Mouse (Mus musculus) hindbrain, embryonic 16.5 days (tissue): ENCODE measurements around the gene Prpf8. TPM values are rescaled to one million over a fixed set of nuclear protein-coding genes. Genes with fewer than 3 reads are reported as not detected.
A peak's percentile ranks its signal among the peaks of the same experiment; 100 is the strongest.

Source experiments
- ATAC-seq: fragments of 200-750 bp; cut with Nextera tagmentation; 2 replicates; pipeline ENCODE4 v1.8.0; 2017; ENCODE audit warnings: moderate TSS enrichment, moderate library complexity
- H3K27ac ChIP-seq: fragments of 300-500 bp; sonication (generic); 2 replicates; pipeline ENCODE4 v1.5.1; 2014; ENCODE audit warnings: low read depth, mild to moderate bottlenecking, control low read depth, low read length, moderate library complexity
- H3K27me3 ChIP-seq: fragments of 300-500 bp; sonication (generic); replicated peaks from 2 replicates; pipeline ENCODE4 v1.6.1; 2014; ENCODE audit warnings: low read length; ENCODE audit not compliant: control insufficient read depth, insufficient read depth
- H3K36me3 ChIP-seq: fragments of 300-500 bp; sonication (generic); 2 replicates; pipeline ENCODE4 v1.6.1; 2014; ENCODE audit warnings: mild to moderate bottlenecking, low read length, moderate library complexity, mixed read lengths; ENCODE audit not compliant: control insufficient read depth, insufficient read depth
- H3K4me1 ChIP-seq: fragments of 300-500 bp; sonication (generic); 2 replicates; pipeline ENCODE4 v1.6.1; 2014; ENCODE audit warnings: low read depth, low read length; ENCODE audit not compliant: control insufficient read depth, insufficient read depth
- H3K4me2 ChIP-seq: fragments of 300-500 bp; sonication (generic); 2 replicates; pipeline ENCODE4 v1.6.1; 2014; ENCODE audit warnings: mild to moderate bottlenecking, low read length, control low read depth, moderate library complexity
- H3K4me3 ChIP-seq: fragments of 300-500 bp; sonication (generic); 2 replicates; pipeline ENCODE4 v1.5.1; 2014; ENCODE audit warnings: mild to moderate bottlenecking, low read length, control low read depth, moderate library complexity
- H3K9ac ChIP-seq: fragments of 300-500 bp; sonication (generic); 2 replicates; pipeline ENCODE4 v1.6.1; 2014; ENCODE audit warnings: low read depth, mild to moderate bottlenecking, control low read depth, low read length, moderate library complexity
- H3K9me3 ChIP-seq: fragments of 300-500 bp; sonication (generic); 2 replicates; pipeline ENCODE4 v1.6.1; 2014; ENCODE audit warnings: mild to moderate bottlenecking, low read length, moderate library complexity; ENCODE audit not compliant: control insufficient read depth
- WGBS: fragments of 180-500 bp; shearing (Covaris S2); extraction: QIAGEN DNeasy Blood & Tissue Kit; methylation state at CpG from one replicate; pipeline ENCODE4 v1.1.7; 2014; 5-methylcytosine and 5-hydroxymethylcytosine counted together
- polyA plus RNA-seq: library from polyadenylated mRNA; unstranded; fragments of >200 nt; fragmentation: Nextera tagmentation; extraction: Ambion mirVana; gene quantifications from 2 replicates; pipeline ENCODE4 v1.2.1, GENCODE M21; 2015

The Prpf8 gene
- polyA plus RNA-seq, 1 experiment from 2014 or later, result 38.8 TPM

GRCm38 (mm10) chr11:75533314-75534015 is 46.8 kb downstream of the Prpf8 start:
- Histone ChIP-seq H3K4me1 (peaks cover 33% of the 10 kb centered on the region), H3K27me3 (no peaks in the 10 kb centered on the region), H3K27ac (peak overlapping the region; percentile 3), H3K4me3 (peak overlapping the region; percentile 80), H3K4me2 (peak overlapping the region; percentile 97), H3K9me3 (no peaks in the 10 kb centered on the region), H3K9ac (peak overlapping the region; percentile 90), H3K36me3 (no peaks in the 10 kb centered on the region)
- ATAC-seq, result no peak
- 76% methylated on average over 6 of the region's 6 CpGs for WGBS

- Histone ChIP-seq H3K27me3 (no peaks in the 10 kb centered on the region), H3K9me3 (no peaks in the 10 kb centered on the region), H3K4me2 (peak overlapping the region; percentile 97), H3K4me1 (peaks cover 33% of the 10 kb centered on the region), H3K36me3 (no peaks in the 10 kb centered on the region), H3K4me3 (peak overlapping the region; percentile 3), H3K9ac (no peak overlapping the region), H3K27ac (no peak overlapping the region)
- no peak for ATAC-seq
- WGBS, result 59% methylated on average over 4 of the region's 4 CpGs
Observed at GRCm38 (mm10) chr11:75534286-75535033, 47.8 kb downstream of the Prpf8 start.

- WGBS, result 40% methylated on average over 13 of the region's 13 CpGs
- ATAC-seq, result no peak
- Histone ChIP-seq H3K4me2 (peak overlapping the region; percentile 97), H3K36me3 (no peaks in the 10 kb centered on the region), H3K27me3 (no peaks in the 10 kb centered on the region), H3K9ac (no peak overlapping the region), H3K4me3 (peak overlapping the region; percentile 4; the same call in 1 of the 2 replicates), H3K27ac (no peak overlapping the region), H3K9me3 (no peaks in the 10 kb centered on the region), H3K4me1 (peaks cover 33% of the 10 kb centered on the region)
Observed at GRCm38 (mm10) chr11:75535106-75535795, 48.6 kb downstream of the Prpf8 start.

GRCm38 (mm10) chr11:75536255-75537024 is 49.8 kb downstream of the Prpf8 start:
- Histone ChIP-seq H3K9me3 (no peaks in the 10 kb centered on the region), H3K36me3 (no peaks in the 10 kb centered on the region), H3K9ac (no peak overlapping the region), H3K4me1 (peaks cover 33% of the 10 kb centered on the region), H3K27ac (no peak overlapping the region), H3K4me3 (no peak overlapping the region), H3K27me3 (no peaks in the 10 kb centered on the region), H3K4me2 (no peak overlapping the region)
- 91% methylated on average over 12 of the region's 12 CpGs for WGBS
- no peak for ATAC-seq

GRCm38 (mm10) chr11:75537025-75537414 is 50.4 kb downstream of the Prpf8 start:
- no peak overlapping the region for H3K9ac ChIP-seq
- no peaks in the 10 kb centered on the region for H3K36me3 ChIP-seq
- peaks cover 33% of the 10 kb centered on the region for H3K4me1 ChIP-seq
- no peak overlapping the region for H3K4me3 ChIP-seq
- no peak for ATAC-seq
- no peak overlapping the region for H3K4me2 ChIP-seq
- no peaks in the 10 kb centered on the region for H3K27me3 ChIP-seq
- 87% methylated on average over 8 of the region's 8 CpGs for WGBS
- H3K9me3 ChIP-seq, result no peaks in the 10 kb centered on the region
- no peak overlapping the region for H3K27ac ChIP-seq

- peak; percentile 25; the same call in 1 of the 2 replicates for ATAC-seq
- WGBS, result 40% methylated on average over 11 of the region's 11 CpGs
- H3K9ac ChIP-seq, result 0 out of 2 replicates have a peak overlapping the region, but pooled peaks have one; percentile 2
- H3K36me3 ChIP-seq, result no peaks in the 10 kb centered on the region
- peak overlapping the region; percentile 21; the same call in 1 of the 2 replicates for H3K27ac ChIP-seq
- H3K4me2 ChIP-seq, result no peak overlapping the region
- H3K27me3 ChIP-seq, result no peaks in the 10 kb centered on the region
- H3K4me3 ChIP-seq, result no peak overlapping the region
- H3K4me1 ChIP-seq, result peaks cover 33% of the 10 kb centered on the region
- no peaks in the 10 kb centered on the region for H3K9me3 ChIP-seq
Observed at GRCm38 (mm10) chr11:75537491-75538183, 51.0 kb downstream of the Prpf8 start.

- Histone ChIP-seq H3K27me3 (no peaks in the 10 kb centered on the region), H3K4me3 (no peak overlapping the region), H3K9ac (0 out of 2 replicates have a peak overlapping the region, but pooled peaks have one; percentile 2), H3K4me1 (peaks cover 28% of the 10 kb centered on the region), H3K27ac (peak overlapping the region; percentile 21; the same call in 1 of the 2 replicates), H3K9me3 (no peaks in the 10 kb centered on the region), H3K4me2 (no peak overlapping the region), H3K36me3 (no peaks in the 10 kb centered on the region)
- no peak for ATAC-seq
- 63% methylated on average over 9 of the region's 9 CpGs for WGBS
Observed at GRCm38 (mm10) chr11:75538184-75538969, 51.8 kb downstream of the Prpf8 start.

- Histone ChIP-seq H3K4me1 (peaks cover 22% of the 10 kb centered on the region), H3K9ac (no peak overlapping the region), H3K9me3 (no peaks in the 10 kb centered on the region), H3K4me2 (no peak overlapping the region), H3K27ac (no peak overlapping the region), H3K36me3 (no peaks in the 10 kb centered on the region), H3K4me3 (no peak overlapping the region), H3K27me3 (no peaks in the 10 kb centered on the region)
- no peak for ATAC-seq
- WGBS, result 87% methylated on average over 13 of the region's 13 CpGs
Observed at GRCm38 (mm10) chr11:75538970-75539299, 52.3 kb downstream of the Prpf8 start.
